12 mouse cellular contexts compared by ENCODE assay signal in genomic region chr4:119854307-119855144, GRCm38 (mm10).
A peak's percentile ranks its signal among the peaks of the same experiment; 100 is the strongest.
DNase-seq lines count a peak whose midpoint lies in the region; ATAC-seq lines count a peak whose summit lies in the region.
"Had no signal": no experiment of that assay in that cellular context is flagged by ENCODE, and none has a peak within 500 bp of the region (broad histone marks: within the 10 kb centered on the region; RNA-seq: fewer than 3 reads in every experiment).

No protein-coding gene starts in this region.

- peak overlapping the region; percentile 9; the same call in 1 of the 2 replicates for H3K27ac ChIP-seq in hindbrain, embryonic 14.5 days
- no peak overlapping the region for H3K27ac ChIP-seq in hindbrain, embryonic 11.5 days (ENCODE audit: low read depth, low read length)
- H3K27ac ChIP-seq in midbrain, embryonic 13.5 days, result peak overlapping the region; percentile 19; the same call in 1 of the 2 replicates
- no peak overlapping the region for H3K27ac ChIP-seq in midbrain, embryonic 10.5 days (replicated peaks)
- H3K27ac ChIP-seq in hindbrain, embryonic 16.5 days (ENCODE audit: low read depth, low read length), result no peak overlapping the region
- H3K27ac ChIP-seq: limb, embryonic 15.5 days; neural tube, embryonic 12.5 days had no signal

- DNase-seq in hindbrain, embryonic 14.5 days (ENCODE audit: low spot score), result no peak
- DNase-seq in hindbrain, embryonic 11.5 days (ENCODE audit: low spot score), result no peak
- DNase-seq in midbrain, embryonic 10.5 days (ENCODE audit: low spot score), result no peak
- no peak for DNase-seq in testis, postnatal 10 days (ENCODE audit: low spot score)
- DNase-seq in thymus, postnatal 0 days (ENCODE audit: low spot score), result no peak
- DNase-seq: adrenal gland, postnatal 14 days; heart, postnatal 14 days; kidney, adult 8-10 months had no signal

- 59% methylated on average over 9 of the region's 9 CpGs for whole genome bisulfite sequencing in hindbrain, embryonic 14.5 days
- WGBS in hindbrain, embryonic 11.5 days, result 82% methylated on average over 9 of the region's 9 CpGs
- 73% methylated on average over 9 of the region's 9 CpGs for WGBS in midbrain, embryonic 13.5 days
- 90% methylated on average over 9 of the region's 9 CpGs for WGBS in midbrain, embryonic 10.5 days
- 57% methylated on average over 9 of the region's 9 CpGs for WGBS in hindbrain, embryonic 16.5 days

- 0 out of 2 replicates have a peak, but pooled peaks cover 5% of the 10 kb centered on the region for H3K4me1 ChIP-seq in hindbrain, embryonic 14.5 days (replicated peaks; ENCODE audit: control insufficient read depth, insufficient read depth, low read length)
- no peaks in the 10 kb centered on the region for H3K4me1 ChIP-seq in hindbrain, embryonic 11.5 days (replicated peaks; ENCODE audit: control insufficient read depth, insufficient read depth, low read length)
- H3K4me1 ChIP-seq in midbrain, embryonic 13.5 days (replicated peaks), result peaks cover 6% of the 10 kb centered on the region; the same call in 1 of the 2 replicates
- peaks cover 7% of the 10 kb centered on the region for H3K4me1 ChIP-seq in midbrain, embryonic 10.5 days
- H3K4me1 ChIP-seq in hindbrain, embryonic 16.5 days (ENCODE audit: control insufficient read depth, insufficient read depth, low read depth, low read length), result peaks cover 2% of the 10 kb centered on the region; the same call in 1 of the 2 replicates
- H3K4me1 ChIP-seq: neural tube, embryonic 12.5 days had no signal

- no peak overlapping the region for H3K9ac ChIP-seq in hindbrain, embryonic 14.5 days
- no peak overlapping the region for H3K9ac ChIP-seq in hindbrain, embryonic 11.5 days (ENCODE audit: low read depth, low read length)
- H3K9ac ChIP-seq in midbrain, embryonic 13.5 days (replicated peaks), result no peak overlapping the region
- no peak overlapping the region for H3K9ac ChIP-seq in hindbrain, embryonic 16.5 days (ENCODE audit: low read depth, low read length)
- H3K9ac ChIP-seq: limb, embryonic 15.5 days; neural tube, embryonic 12.5 days had no signal

- no peaks in the 10 kb centered on the region for H3K9me3 ChIP-seq in hindbrain, embryonic 14.5 days (ENCODE audit: control insufficient read depth, low read length)
- H3K9me3 ChIP-seq in hindbrain, embryonic 11.5 days (ENCODE audit: control insufficient read depth, low read length), result no peaks in the 10 kb centered on the region
- H3K9me3 ChIP-seq in midbrain, embryonic 13.5 days, result no peaks in the 10 kb centered on the region
- no peaks in the 10 kb centered on the region for H3K9me3 ChIP-seq in midbrain, embryonic 10.5 days (replicated peaks)
- H3K9me3 ChIP-seq in hindbrain, embryonic 16.5 days (ENCODE audit: control insufficient read depth, low read length), result no peaks in the 10 kb centered on the region
- H3K9me3 ChIP-seq: limb, embryonic 15.5 days; neural tube, embryonic 12.5 days had no signal

- H3K27me3 ChIP-seq in hindbrain, embryonic 14.5 days (ENCODE audit: control insufficient read depth, insufficient read depth, low read length), result no peaks in the 10 kb centered on the region
- no peaks in the 10 kb centered on the region for H3K27me3 ChIP-seq in hindbrain, embryonic 11.5 days (ENCODE audit: control insufficient read depth, insufficient read depth, low read length)
- no peaks in the 10 kb centered on the region for H3K27me3 ChIP-seq in midbrain, embryonic 13.5 days
- H3K27me3 ChIP-seq in midbrain, embryonic 10.5 days (ENCODE audit: low read depth, poor library complexity, severe bottlenecking), result no peaks in the 10 kb centered on the region
- H3K27me3 ChIP-seq in hindbrain, embryonic 16.5 days (replicated peaks; ENCODE audit: control insufficient read depth, insufficient read depth, low read length), result no peaks in the 10 kb centered on the region
- H3K27me3 ChIP-seq: limb, embryonic 15.5 days; neural tube, embryonic 12.5 days had no signal

- H3K4me2 ChIP-seq in hindbrain, embryonic 14.5 days (replicated peaks), result no peak overlapping the region
- H3K4me2 ChIP-seq in hindbrain, embryonic 11.5 days (replicated peaks; ENCODE audit: low read depth, low read length), result no peak overlapping the region
- H3K4me2 ChIP-seq in midbrain, embryonic 13.5 days (replicated peaks), result no peak overlapping the region
- H3K4me2 ChIP-seq in hindbrain, embryonic 16.5 days (ENCODE audit: low read length), result no peak overlapping the region
- H3K4me2 ChIP-seq: limb, embryonic 15.5 days; neural tube, embryonic 12.5 days had no signal

- peak; percentile 51; the same call in 1 of the 2 replicates for ATAC-seq in hindbrain, embryonic 14.5 days (ENCODE audit: low FRiP score)
- ATAC-seq in hindbrain, embryonic 11.5 days (ENCODE audit: low FRiP score), result no peak
- ATAC-seq in midbrain, embryonic 13.5 days, result peak; percentile 70; the same call in 1 of the 2 replicates
- peak; percentile 56 for ATAC-seq in hindbrain, embryonic 16.5 days

- H3K4me3 ChIP-seq in hindbrain, embryonic 14.5 days (replicated peaks; ENCODE audit: low read length), result no peak overlapping the region
- H3K4me3 ChIP-seq in hindbrain, embryonic 11.5 days (ENCODE audit: low read depth, low read length), result no peak overlapping the region
- no peak overlapping the region for H3K4me3 ChIP-seq in midbrain, embryonic 13.5 days (replicated peaks)
- H3K4me3 ChIP-seq in midbrain, embryonic 10.5 days, result no peak overlapping the region
- H3K4me3 ChIP-seq in hindbrain, embryonic 16.5 days (ENCODE audit: low read length), result no peak overlapping the region
- H3K4me3 ChIP-seq: limb, embryonic 15.5 days; neural tube, embryonic 12.5 days had no signal

- H3K36me3 ChIP-seq in hindbrain, embryonic 14.5 days (replicated peaks; ENCODE audit: control insufficient read depth, insufficient read depth), result no peaks in the 10 kb centered on the region
- no peaks in the 10 kb centered on the region for H3K36me3 ChIP-seq in hindbrain, embryonic 11.5 days (ENCODE audit: control insufficient read depth, insufficient read depth, low read length)
- H3K36me3 ChIP-seq in midbrain, embryonic 13.5 days, result no peaks in the 10 kb centered on the region
- H3K36me3 ChIP-seq in midbrain, embryonic 10.5 days, result no peaks in the 10 kb centered on the region
- no peaks in the 10 kb centered on the region for H3K36me3 ChIP-seq in hindbrain, embryonic 16.5 days (ENCODE audit: control insufficient read depth, insufficient read depth, low read length)
- H3K36me3 ChIP-seq: limb, embryonic 15.5 days; neural tube, embryonic 12.5 days had no signal

Comparison
In these comparisons a context has a peak if more than half of its experiments do, and no peak if none do; other contexts are left out.
1. H3K27ac ChIP-seq: peak in hindbrain, embryonic 14.5 days (single experiment) and midbrain, embryonic 13.5 days (single experiment); none in hindbrain, embryonic 11.5 days (single experiment), midbrain, embryonic 10.5 days (single experiment) and hindbrain, embryonic 16.5 days (single experiment).